Mouse (Mus musculus) intestine, embryonic 15.5 days (tissue): ENCODE data around the gene Gsg1l. TPM values are rescaled to one million over a fixed set of nuclear protein-coding genes. Genes with fewer than 3 reads are reported as not detected.
A peak's percentile ranks its signal among the peaks of the same experiment; 100 is the strongest.

Experiments
- ATAC-seq: fragments of 200-750 bp; cut with Nextera tagmentation; 2 replicates; pipeline ENCODE4 v1.8.0; 2017; ENCODE audit warnings: moderate TSS enrichment, moderate library complexity
- H3K27ac ChIP-seq: fragments of 300-500 bp; sonication (generic); 2 replicates; pipeline ENCODE4 v1.5.1; 2015; ENCODE audit warnings: mild to moderate bottlenecking, inconsistent platforms
- H3K27me3 ChIP-seq: fragments of 300-500 bp; sonication (generic); replicated peaks from 2 replicates; pipeline ENCODE4 v1.6.1; 2015; ENCODE audit warnings: inconsistent platforms
- H3K36me3 ChIP-seq: fragments of 300-500 bp; sonication (generic); 2 replicates; pipeline ENCODE4 v1.6.1; 2015; ENCODE audit warnings: inconsistent platforms
- H3K4me1 ChIP-seq: fragments of 300-500 bp; sonication (generic); replicated peaks from 2 replicates; pipeline ENCODE4 v1.6.1; 2015; ENCODE audit warnings: inconsistent platforms
- H3K4me2 ChIP-seq: fragments of 300-500 bp; sonication (generic); replicated peaks from 2 replicates; pipeline ENCODE4 v1.6.1; 2015; ENCODE audit warnings: mild to moderate bottlenecking, inconsistent platforms
- H3K4me3 ChIP-seq: fragments of 300-500 bp; sonication (generic); replicated peaks from 2 replicates; pipeline ENCODE4 v1.5.1; 2015; ENCODE audit warnings: inconsistent platforms
- H3K9ac ChIP-seq: fragments of 300-500 bp; sonication (generic); 2 replicates; pipeline ENCODE4 v1.6.1; 2015; ENCODE audit warnings: inconsistent platforms
- H3K9me3 ChIP-seq: fragments of 300-500 bp; sonication (generic); 2 replicates; pipeline ENCODE4 v1.6.1; 2016; ENCODE audit warnings: inconsistent platforms
- WGBS: fragments of 180-500 bp; shearing (Covaris S2); methylation state at CpG from one replicate; pipeline ENCODE4 v1.1.7; 2015; 5-methylcytosine and 5-hydroxymethylcytosine counted together
- polyA plus RNA-seq: library from polyadenylated mRNA; unstranded; fragments of >200 nt; fragmentation: Nextera tagmentation; extraction: Ambion mirVana; gene quantifications from 2 replicates; pipeline ENCODE4 v1.2.1, GENCODE M21; 2015

Gene Gsg1l
- polyA plus RNA-seq, 1 experiment from 2014 or later = 0.67 TPM

GRCm38 (mm10) chr7:125942365-125943090 lies 139.7 kb downstream of the Gsg1l start:
- ATAC-seq = no peak
- Histone ChIP-seq H3K27me3 (no peaks in the 10 kb centered on the region), H3K27ac (no peak overlapping the region), H3K4me2 (no peak overlapping the region), H3K36me3 (no peaks in the 10 kb centered on the region), H3K9me3 (no peaks in the 10 kb centered on the region), H3K4me3 (no peak overlapping the region), H3K4me1 (no peaks in the 10 kb centered on the region), H3K9ac (no peak overlapping the region)
- WGBS = 74% methylated on average over 6 of the region's 6 CpGs

DNA sequence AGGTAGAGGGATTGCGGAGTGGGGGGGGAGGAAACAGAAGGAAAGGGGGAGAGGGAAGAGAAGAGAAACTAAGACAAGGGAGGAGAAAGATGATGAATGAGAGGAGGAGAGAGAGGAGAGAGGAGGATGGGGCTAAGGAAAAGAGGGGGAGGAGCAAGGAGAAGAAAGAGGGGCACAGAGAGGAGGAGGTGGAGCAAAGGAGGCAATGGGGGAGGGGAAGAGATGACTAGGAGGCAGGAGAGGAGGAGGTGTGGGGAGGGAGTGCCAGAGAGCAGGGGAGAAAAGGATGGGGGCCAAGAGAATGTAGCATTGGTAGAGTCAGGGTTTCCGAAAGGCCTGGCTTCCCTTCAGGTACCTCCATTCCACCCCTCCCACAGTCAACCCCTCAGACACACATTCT lies 147.9 kb downstream of the Gsg1l start:
- no peak for ATAC-seq
- Histone ChIP-seq H3K27ac (no peak overlapping the region), H3K27me3 (no peaks in the 10 kb centered on the region; the same call in 1 of the 2 replicates), H3K9me3 (no peaks in the 10 kb centered on the region), H3K4me1 (peaks cover 9% of the 10 kb centered on the region; the same call in 1 of the 2 replicates), H3K9ac (no peak overlapping the region), H3K36me3 (no peaks in the 10 kb centered on the region), H3K4me3 (no peak overlapping the region), H3K4me2 (no peak overlapping the region)
- WGBS = 76% methylated on average over 2 of the region's 2 CpGs

DNA sequence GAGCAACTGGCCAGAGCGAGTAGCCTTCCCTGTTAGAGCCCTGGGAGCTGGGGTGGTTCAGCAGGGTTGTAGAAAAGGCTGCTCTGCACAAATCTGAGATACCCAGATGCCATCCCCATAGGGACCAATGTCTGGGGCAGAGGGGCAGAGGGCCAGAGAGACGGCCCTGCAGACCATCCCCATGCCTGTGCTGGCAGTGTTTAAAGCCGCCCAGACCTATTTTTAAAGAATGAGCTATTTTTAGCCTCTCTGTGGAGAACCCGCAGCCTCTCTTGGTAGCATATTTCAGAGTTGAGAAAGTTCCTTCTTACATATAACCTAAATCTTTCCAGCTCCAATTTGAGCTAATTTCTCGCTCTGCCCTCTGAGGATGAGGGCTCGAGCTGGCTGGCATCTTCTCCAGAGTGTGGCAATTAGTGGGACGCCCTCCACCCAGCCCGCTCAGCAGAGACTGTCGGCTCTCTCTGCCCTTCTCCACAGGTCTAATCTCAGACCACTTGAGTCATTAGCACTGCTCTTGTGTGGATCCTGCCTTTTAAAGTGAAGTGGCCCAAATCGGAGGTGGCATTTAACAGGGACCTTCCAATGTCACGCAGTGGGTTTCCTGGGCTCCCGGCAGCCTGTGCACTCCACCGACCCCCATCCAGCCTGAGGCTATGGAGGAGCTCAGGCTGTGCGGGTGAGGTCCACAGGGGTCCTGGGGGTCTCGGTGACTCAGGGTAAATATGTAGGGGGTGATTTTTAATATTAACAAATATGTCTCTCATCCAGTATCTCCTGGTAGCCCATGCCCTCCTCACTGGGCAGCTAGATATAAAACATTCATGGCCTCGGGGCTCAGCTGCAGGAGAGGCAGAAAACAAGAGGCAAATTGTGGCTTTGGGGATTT lies 148.6 kb downstream of the Gsg1l start:
- Histone ChIP-seq H3K9ac (no peak overlapping the region), H3K4me1 (peaks cover 9% of the 10 kb centered on the region; the same call in 1 of the 2 replicates)
- no peak for ATAC-seq

GRCm38 (mm10) chr7:125931602-125932001 lies 150.6 kb downstream of the Gsg1l start:
- Histone ChIP-seq H3K27ac (no peak overlapping the region), H3K4me1 (peaks cover 9% of the 10 kb centered on the region; the same call in 1 of the 2 replicates), H3K4me2 (no peak overlapping the region), H3K9ac (no peak overlapping the region), H3K27me3 (no peaks in the 10 kb centered on the region; the same call in 1 of the 2 replicates), H3K36me3 (no peaks in the 10 kb centered on the region), H3K9me3 (no peaks in the 10 kb centered on the region), H3K4me3 (no peak overlapping the region)
- 65% methylated on average over 5 of the region's 5 CpGs for WGBS
- no peak for ATAC-seq

More for the DNA sequence above, 148.6 kb downstream of the Gsg1l start:
- 35% methylated on average over 16 of the region's 16 CpGs for WGBS
- H3K9me3 ChIP-seq = no peaks in the 10 kb centered on the region
- no peaks in the 10 kb centered on the region; the same call in 1 of the 2 replicates for H3K27me3 ChIP-seq
- H3K27ac ChIP-seq = peak overlapping the region; percentile 41; the same call in 1 of the 2 replicates
- H3K4me3 ChIP-seq = no peak overlapping the region
- H3K36me3 ChIP-seq = no peaks in the 10 kb centered on the region
- 0 out of 2 replicates have a peak overlapping the region, but pooled peaks have one; percentile 3 for H3K4me2 ChIP-seq

- 77% methylated on average over 5 of the region's 5 CpGs for WGBS
- Histone ChIP-seq H3K27me3 (no peaks in the 10 kb centered on the region), H3K27ac (no peak overlapping the region), H3K9ac (no peak overlapping the region), H3K4me1 (no peaks in the 10 kb centered on the region), H3K36me3 (no peaks in the 10 kb centered on the region), H3K4me3 (no peak overlapping the region), H3K4me2 (no peak overlapping the region), H3K9me3 (no peaks in the 10 kb centered on the region)
- ATAC-seq = no peak
These were observed 158.2 kb downstream of the Gsg1l start for GRCm38 (mm10) chr7:125924044-125924443.

GRCm38 (mm10) chr7:125920801-125921200 lies 161.4 kb downstream of the Gsg1l start:
- Histone ChIP-seq H3K4me2 (no peak overlapping the region), H3K9me3 (no peaks in the 10 kb centered on the region), H3K27ac (no peak overlapping the region), H3K4me1 (no peaks in the 10 kb centered on the region), H3K9ac (no peak overlapping the region), H3K36me3 (no peaks in the 10 kb centered on the region), H3K27me3 (no peaks in the 10 kb centered on the region), H3K4me3 (no peak overlapping the region)
- 76% methylated on average over 5 of the region's 5 CpGs for WGBS
- no peak for ATAC-seq

- H3K9ac ChIP-seq = no peak overlapping the region
- no peak overlapping the region for H3K4me2 ChIP-seq
- no peak overlapping the region for H3K27ac ChIP-seq
- no peaks in the 10 kb centered on the region for H3K27me3 ChIP-seq
- no peak overlapping the region for H3K4me3 ChIP-seq
- no peaks in the 10 kb centered on the region for H3K4me1 ChIP-seq
- no peak for ATAC-seq
- WGBS = 61% methylated on average over 13 of the region's 13 CpGs
- H3K9me3 ChIP-seq = no peaks in the 10 kb centered on the region
- H3K36me3 ChIP-seq = no peaks in the 10 kb centered on the region
These were observed 181.6 kb downstream of the Gsg1l start for GRCm38 (mm10) chr7:125900386-125901161.

DNA sequence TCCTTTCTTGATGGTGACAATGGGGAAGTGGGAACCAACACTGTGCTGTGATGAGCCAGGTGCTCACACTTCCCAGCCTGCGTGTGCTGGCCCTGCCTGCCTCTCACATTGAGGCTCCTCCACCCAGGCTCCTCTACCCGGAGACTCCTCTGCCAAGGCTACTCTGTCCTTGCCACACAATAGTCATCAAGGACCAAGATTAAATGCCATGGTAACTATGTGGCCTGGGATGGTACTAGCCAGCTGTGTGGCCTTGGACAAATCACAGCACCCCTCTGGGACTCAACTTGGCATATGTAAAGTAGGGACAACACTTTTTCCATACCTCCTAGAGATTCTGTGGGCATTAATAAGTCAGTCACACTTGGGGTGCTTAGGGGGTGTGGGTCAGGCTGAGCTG lies 182.3 kb downstream of the Gsg1l start:
- H3K27me3 ChIP-seq = no peaks in the 10 kb centered on the region
- H3K9ac ChIP-seq = no peak overlapping the region
- H3K9me3 ChIP-seq = no peaks in the 10 kb centered on the region
- ATAC-seq = 0 out of 2 replicates have a peak, but pooled peaks have one; percentile 43
- no peaks in the 10 kb centered on the region for H3K36me3 ChIP-seq
- H3K4me2 ChIP-seq = no peak overlapping the region
- 77% methylated on average over 2 of the region's 2 CpGs for WGBS
- no peak overlapping the region for H3K27ac ChIP-seq
- H3K4me3 ChIP-seq = no peak overlapping the region
- no peaks in the 10 kb centered on the region for H3K4me1 ChIP-seq

GRCm38 (mm10) chr7:125899036-125899435 lies 183.2 kb downstream of the Gsg1l start:
- WGBS = 26% methylated on average over 7 of the region's 7 CpGs
- no peaks in the 10 kb centered on the region for H3K36me3 ChIP-seq
- no peaks in the 10 kb centered on the region for H3K9me3 ChIP-seq
- ATAC-seq = peak; percentile 97
- no peak overlapping the region for H3K4me3 ChIP-seq
- no peak overlapping the region for H3K9ac ChIP-seq
- no peaks in the 10 kb centered on the region for H3K4me1 ChIP-seq
- no peaks in the 10 kb centered on the region for H3K27me3 ChIP-seq
- no peak overlapping the region for H3K27ac ChIP-seq
- H3K4me2 ChIP-seq = no peak overlapping the region

DNA sequence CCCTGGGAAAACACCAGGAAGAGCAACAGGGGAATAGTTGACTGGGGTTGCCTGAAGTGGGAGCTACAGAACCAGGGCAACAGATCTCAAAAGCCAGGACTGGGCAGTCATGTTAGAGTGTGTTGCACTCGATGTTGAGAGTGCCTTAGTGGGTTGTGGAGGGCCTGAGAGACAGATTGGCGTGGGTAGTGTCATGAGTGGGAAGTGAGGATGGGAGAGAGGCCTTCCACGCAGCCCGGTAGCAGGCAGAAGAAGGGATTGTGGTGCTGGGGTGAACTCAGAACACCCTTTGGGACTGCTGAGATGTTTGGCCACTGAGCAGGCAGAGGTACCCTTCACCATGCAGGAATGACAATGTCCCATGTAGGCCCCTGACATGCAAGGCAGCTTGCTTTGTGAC lies 185.2 kb downstream of the Gsg1l start:
- Histone ChIP-seq H3K4me3 (no peak overlapping the region), H3K27me3 (no peaks in the 10 kb centered on the region), H3K4me2 (no peak overlapping the region), H3K9me3 (no peaks in the 10 kb centered on the region), H3K9ac (no peak overlapping the region), H3K4me1 (no peaks in the 10 kb centered on the region), H3K36me3 (no peaks in the 10 kb centered on the region), H3K27ac (no peak overlapping the region)
- WGBS = 82% methylated on average over 4 of the region's 4 CpGs
- no peak for ATAC-seq

DNA sequence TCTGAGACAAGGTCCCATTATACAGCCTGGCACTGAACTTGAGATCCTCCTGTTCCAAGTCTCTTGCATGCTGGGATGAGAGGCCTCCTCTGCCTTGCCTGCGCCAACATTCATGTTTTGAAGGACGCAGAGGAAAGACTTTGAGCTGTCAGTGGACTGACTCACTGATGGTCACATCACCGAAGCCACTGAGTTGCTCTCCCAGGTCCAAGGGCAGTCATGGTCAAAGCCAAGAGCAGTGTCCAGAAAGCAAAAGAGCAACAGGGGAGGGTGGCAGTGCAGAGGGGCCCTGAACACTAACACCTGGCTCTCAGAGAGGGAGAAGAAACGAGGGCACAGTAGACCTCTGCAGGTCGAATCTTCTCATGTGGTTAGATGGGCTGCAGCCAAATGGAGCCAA lies 188.6 kb downstream of the Gsg1l start:
- H3K27ac ChIP-seq = no peak overlapping the region
- no peak for ATAC-seq
- WGBS = 85% methylated on average over 5 of the region's 5 CpGs
- H3K27me3 ChIP-seq = no peaks in the 10 kb centered on the region
- H3K9me3 ChIP-seq = no peaks in the 10 kb centered on the region
- H3K4me2 ChIP-seq = no peak overlapping the region
- no peaks in the 10 kb centered on the region for H3K4me1 ChIP-seq
- no peaks in the 10 kb centered on the region for H3K36me3 ChIP-seq
- H3K9ac ChIP-seq = no peak overlapping the region
- H3K4me3 ChIP-seq = no peak overlapping the region

- WGBS = 58% methylated on average over 12 of the region's 12 CpGs
- Histone ChIP-seq H3K9me3 (no peaks in the 10 kb centered on the region), H3K4me1 (no peaks in the 10 kb centered on the region), H3K4me3 (no peak overlapping the region), H3K27me3 (no peaks in the 10 kb centered on the region), H3K9ac (no peak overlapping the region), H3K4me2 (no peak overlapping the region), H3K27ac (no peak overlapping the region), H3K36me3 (no peaks in the 10 kb centered on the region)
- ATAC-seq = no peak
These were observed 193.8 kb downstream of the Gsg1l start for GRCm38 (mm10) chr7:125888373-125888772.
